Mouse (Mus musculus): ENCODE results near the gene Atp11c. TPM values are rescaled to one million over a fixed set of nuclear protein-coding genes. Genes with fewer than 3 reads are reported as not detected.

Gene Atp11c
- polyA plus RNA-seq (2012; rRNA removed; ENCODE audit: low replicate concordance) = 5.6 and 6.0 TPM in 2 replicates

DNA sequence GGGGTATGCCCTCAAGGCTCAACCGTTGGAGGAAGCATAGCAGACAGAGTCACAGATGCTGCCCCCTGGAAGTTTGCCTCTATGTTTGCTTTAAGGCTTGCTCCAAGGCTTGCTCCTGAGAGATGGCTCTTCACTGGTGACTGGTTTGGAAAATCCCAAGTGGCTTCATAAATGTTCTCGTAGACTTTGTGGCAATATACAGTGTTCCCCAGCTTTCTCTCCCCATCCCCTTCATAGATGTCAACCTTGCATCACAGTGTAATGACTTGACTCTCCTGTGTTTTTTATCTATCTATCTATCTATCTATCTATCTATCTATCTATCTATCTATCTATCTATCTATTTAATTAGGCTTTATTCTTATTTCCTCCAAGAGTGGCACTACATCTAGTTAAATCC lies at the start of gene Atp11c:
Atp11c (minus strand) TSS at position 101 of the 400 bp plus-strand sequence.

DNA sequence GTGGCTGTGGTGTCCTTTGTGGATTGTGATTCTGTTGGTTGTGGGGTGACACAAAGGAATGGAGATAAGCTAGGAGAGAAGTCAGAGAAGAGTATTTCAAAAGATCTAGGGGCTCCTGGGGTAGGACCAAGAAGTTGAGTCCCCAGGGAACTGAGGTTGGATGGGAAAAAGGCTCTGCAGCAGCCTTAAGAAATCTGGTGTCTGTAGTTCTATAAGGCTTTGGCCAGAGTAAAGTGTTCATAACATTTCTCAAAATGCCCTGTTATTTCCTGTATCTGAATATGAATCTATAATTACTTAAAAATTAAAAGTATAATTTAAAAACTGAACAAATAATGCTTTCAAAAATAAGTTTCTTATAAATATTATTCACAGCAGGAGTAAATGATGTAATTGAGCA lies 53.3 kb downstream of the Atp11c start, which contains the start of gene Gm7073:
Gm7073 (minus strand) TSS at position 101 of the 400 bp plus-strand sequence.

DNA sequence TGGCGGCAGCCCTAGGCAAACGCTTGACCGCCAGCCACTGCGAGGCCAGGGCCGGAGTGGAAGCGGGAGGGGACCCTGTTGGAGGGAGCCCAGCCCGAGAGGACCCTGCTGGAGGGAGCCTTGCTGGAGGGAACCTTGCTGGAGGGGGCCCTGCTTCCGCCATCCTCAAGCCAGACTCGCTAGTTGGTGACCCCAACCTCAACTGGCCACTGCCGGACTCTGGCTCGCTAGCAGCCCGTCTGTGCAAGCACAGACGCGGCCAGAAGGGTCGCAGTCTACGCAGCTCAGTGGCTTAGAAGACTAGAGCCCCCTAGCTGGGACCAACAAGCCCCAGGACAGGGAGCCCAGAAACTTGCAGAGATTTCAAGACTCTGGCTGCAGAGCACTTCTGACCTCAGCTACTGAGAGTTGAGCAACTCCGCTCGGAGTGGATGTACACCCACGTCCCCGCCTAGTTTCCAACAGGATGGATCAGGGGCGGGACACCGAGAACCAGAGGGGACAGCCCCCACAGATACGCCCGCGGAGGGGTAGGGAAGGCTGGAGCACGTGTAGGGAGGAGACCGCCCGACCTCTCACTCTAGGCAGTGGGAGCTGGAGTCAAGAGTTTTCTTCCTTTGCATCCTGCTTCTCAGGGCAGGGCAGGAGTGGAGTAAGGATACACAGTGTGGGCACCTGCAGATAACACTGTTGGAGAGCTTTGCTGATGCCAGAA lies 413.6 kb downstream of the Atp11c start, which contains the start of gene Mcf2:
Mcf2 (minus strand) TSS at position 346 of the 715 bp plus-strand sequence.

Other genes starting within 250 kb of the Atp11c start
- gene Gm7073, start 53.4 kb downstream of the Atp11c start, polyA plus RNA-seq (2012; rRNA removed; ENCODE audit: low replicate concordance) = not detected in 2 replicates